Mouse (Mus musculus) G1E (cell line): ENCODE data around the gene Rasgef1a.

ENCODE experiments used
- CTCF ChIP-seq: IDR thresholded peaks from 2 replicates; pipeline ENCODE4 v1.5.1; 2012; ENCODE audit warnings: low read depth, low read length, inconsistent platforms, mixed read lengths
- GATA1 ChIP-seq: IDR thresholded peaks from 2 replicates; pipeline ENCODE4 v1.6.1; 2012; ENCODE audit warnings: borderline replicate concordance, low read length, inconsistent platforms, mixed read lengths
- GATA2 ChIP-seq: IDR thresholded peaks from 2 replicates; pipeline ENCODE4 v1.6.1; 2012; ENCODE audit warnings: low read depth, low read length, inconsistent platforms, borderline replicate concordance
- POLR2AphosphoS5 ChIP-seq: IDR thresholded peaks from 2 replicates; pipeline ENCODE4 v1.6.1; 2012; ENCODE audit warnings: low read depth, low read length, inconsistent platforms; ENCODE audit not compliant: insufficient replicate concordance
- TAL1 ChIP-seq: conservative IDR thresholded peaks from 2 replicates; pipeline ENCODE4 v1.6.1; 2012; ENCODE audit warnings: low read depth, low read length, inconsistent platforms, mixed read lengths

GRCm38 (mm10) chr6:118045180-118045579, 33.9 kb downstream of the Rasgef1a start:
- TF ChIP-seq CTCF (no peak), GATA1 (no peak), POLR2AphosphoS5 (no peak), TAL1 (no peak), GATA2 (no peak)
